Mouse (Mus musculus) liver, adult 2 months (tissue): ENCODE measurements at regions not wholly inside any gene's neighbourhood (a gene's known extent, or its start where the extent isn't known, plus 50 kb on each side); places are given as distances from the start of the nearest gene placed in this dataset.

Experiments used
- DNase-seq: peaks from one replicate; pipeline ENCODE4 v3.0.0-alpha.2; 2011; ENCODE audit warnings: low read depth, low spot score; ENCODE audit errors: extremely low read depth
- H3K27ac ChIP-seq: fragments of 200-500 bp; replicated peaks from 2 replicates; pipeline ENCODE4 v1.5.1; 2012; ENCODE audit warnings: low read depth, mild to moderate bottlenecking, control low read depth, inconsistent platforms, low read length; ENCODE audit not compliant: insufficient read depth
- H3K27me3 ChIP-seq: fragments of 200-500 bp; 2 replicates; pipeline ENCODE4 v1.6.1; 2012; ENCODE audit warnings: mild to moderate bottlenecking, moderate library complexity, low read length, inconsistent platforms; ENCODE audit not compliant: control insufficient read depth, insufficient read depth
- H3K36me3 ChIP-seq: fragments of 200-500 bp; 2 replicates; pipeline ENCODE4 v1.6.1; 2012; ENCODE audit warnings: low read length, inconsistent platforms; ENCODE audit not compliant: control insufficient read depth, insufficient read depth
- H3K4me1 ChIP-seq: fragments of 200-500 bp; 2 replicates; pipeline ENCODE4 v1.6.1; 2011; ENCODE audit warnings: low read length; ENCODE audit not compliant: control insufficient read depth, insufficient read depth
- H3K4me3 ChIP-seq: fragments of 200-500 bp; 2 replicates; pipeline ENCODE4 v1.5.1; 2011; ENCODE audit warnings: low read depth, mild to moderate bottlenecking, control low read depth, low read length, moderate library complexity; ENCODE audit not compliant: insufficient read depth
- H3K79me2 ChIP-seq: fragments of 200-500 bp; 2 replicates; pipeline ENCODE4 v1.6.1; 2012; ENCODE audit warnings: inconsistent platforms, mild to moderate bottlenecking, low read length, moderate library complexity; ENCODE audit not compliant: control insufficient read depth, insufficient read depth
- H3K9ac ChIP-seq: fragments of 200-500 bp; 2 replicates; pipeline ENCODE4 v1.6.1; 2012; ENCODE audit warnings: low read depth, mild to moderate bottlenecking, control low read depth, inconsistent platforms, low read length
- CTCF ChIP-seq: fragments of 200-500 bp; IDR thresholded peaks from 2 replicates; pipeline ENCODE4 v1.5.1; 2011; ENCODE audit warnings: low read depth, low read length, control low read depth
- POLR2A ChIP-seq: fragments of 200-500 bp; IDR thresholded peaks from 2 replicates; pipeline ENCODE4 v1.6.1; 2011; ENCODE audit warnings: low read length, control low read depth; ENCODE audit not compliant: insufficient read depth; ENCODE audit errors: extremely low read depth
- WGBS: fragments of 180-500 bp; shearing (Covaris S2); methylation state at CpG from one replicate; pipeline ENCODE4 v1.1.7; 2018; 5-methylcytosine and 5-hydroxymethylcytosine counted together

DNA sequence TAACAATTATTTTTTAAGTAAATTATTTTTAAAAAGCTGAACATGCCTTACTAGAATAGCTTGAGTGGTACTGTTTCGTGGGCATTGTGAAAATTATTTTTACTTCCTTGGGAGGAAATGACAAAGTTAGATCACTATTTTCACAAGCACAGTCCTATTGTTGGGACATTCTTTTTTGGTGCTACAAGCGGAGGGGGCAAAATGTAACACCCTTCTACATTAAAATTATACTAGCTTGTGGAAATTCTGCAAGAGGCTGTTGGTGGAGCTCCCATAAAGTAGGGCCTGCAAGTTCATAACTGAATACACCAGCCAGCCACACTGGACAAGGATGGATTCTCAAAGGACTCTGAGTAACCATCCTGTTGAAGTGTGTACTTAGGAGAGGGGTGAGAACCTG lies 313.1 kb upstream of the Eif4g2 start:
- TF ChIP-seq POLR2A (no peak), CTCF (no peak)
- Histone ChIP-seq H3K4me3 (no peak overlapping the region), H3K4me1 (no peaks in the 10 kb centered on the region), H3K9ac (no peak overlapping the region), H3K27me3 (peaks cover 2% of the 10 kb centered on the region; the same call in 1 of the 2 replicates), H3K27ac (no peak overlapping the region), H3K79me2 (no peaks in the 10 kb centered on the region), H3K36me3 (no peaks in the 10 kb centered on the region)
- no peak for DNase-seq
- whole genome bisulfite sequencing = 82% methylated on average over 2 of the region's 2 CpGs

DNA sequence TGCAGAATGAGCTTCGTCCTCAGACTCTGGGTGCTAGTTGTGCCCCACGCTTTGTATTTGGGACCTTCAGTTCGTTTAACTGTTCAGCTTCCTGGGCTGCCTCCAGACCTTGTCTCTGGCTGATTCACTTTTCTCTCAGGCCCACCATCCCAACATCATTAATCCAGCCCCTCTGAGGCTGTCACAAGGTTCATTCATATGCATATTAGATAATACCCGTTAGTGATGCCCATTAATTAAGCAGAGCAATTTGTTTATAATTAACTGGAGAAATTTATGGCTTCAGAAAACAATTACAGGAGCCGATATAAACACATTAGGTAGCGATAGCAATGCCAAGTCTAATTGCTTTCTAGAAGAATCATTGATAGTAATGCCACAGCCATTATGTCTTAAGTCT lies 312.3 kb upstream of the Eif4g2 start:
- Histone ChIP-seq H3K4me3 (no peak overlapping the region), H3K4me1 (no peaks in the 10 kb centered on the region), H3K27me3 (peaks cover 2% of the 10 kb centered on the region; the same call in 1 of the 2 replicates), H3K36me3 (no peaks in the 10 kb centered on the region), H3K79me2 (no peaks in the 10 kb centered on the region), H3K27ac (no peak overlapping the region), H3K9ac (no peak overlapping the region)
- WGBS = 84% methylated on average over 6 of the region's 6 CpGs
- TF ChIP-seq POLR2A (no peak), CTCF (no peak)
- no peak for DNase-seq

DNA sequence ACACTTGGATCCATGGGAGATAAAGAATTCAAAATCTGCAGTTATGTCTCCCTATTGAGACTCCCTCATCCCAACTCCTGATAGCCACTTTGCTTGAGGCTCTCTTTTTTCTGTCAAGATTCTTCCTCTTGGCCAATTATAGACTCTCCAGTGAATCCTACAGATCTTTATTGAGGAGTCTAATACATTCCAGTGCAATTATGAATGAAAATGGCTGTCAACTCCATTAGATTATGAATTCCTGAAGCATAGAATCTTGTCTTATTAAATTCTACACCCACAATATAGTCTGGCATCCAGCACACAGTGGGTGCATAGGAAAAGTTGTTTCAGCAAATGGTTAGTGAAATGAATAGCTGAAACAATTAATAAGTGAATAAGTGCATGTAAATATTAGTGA lies 311.0 kb upstream of the Eif4g2 start:
- H3K4me3 ChIP-seq = no peak overlapping the region
- DNase-seq = no peak
- H3K9ac ChIP-seq = no peak overlapping the region
- no peaks in the 10 kb centered on the region for H3K36me3 ChIP-seq
- H3K27me3 ChIP-seq = peaks cover 2% of the 10 kb centered on the region; the same call in 1 of the 2 replicates
- no peak overlapping the region for H3K27ac ChIP-seq
- no peaks in the 10 kb centered on the region for H3K4me1 ChIP-seq
- H3K79me2 ChIP-seq = no peaks in the 10 kb centered on the region
- TF ChIP-seq POLR2A = no peak
- no peak for TF ChIP-seq CTCF

DNA sequence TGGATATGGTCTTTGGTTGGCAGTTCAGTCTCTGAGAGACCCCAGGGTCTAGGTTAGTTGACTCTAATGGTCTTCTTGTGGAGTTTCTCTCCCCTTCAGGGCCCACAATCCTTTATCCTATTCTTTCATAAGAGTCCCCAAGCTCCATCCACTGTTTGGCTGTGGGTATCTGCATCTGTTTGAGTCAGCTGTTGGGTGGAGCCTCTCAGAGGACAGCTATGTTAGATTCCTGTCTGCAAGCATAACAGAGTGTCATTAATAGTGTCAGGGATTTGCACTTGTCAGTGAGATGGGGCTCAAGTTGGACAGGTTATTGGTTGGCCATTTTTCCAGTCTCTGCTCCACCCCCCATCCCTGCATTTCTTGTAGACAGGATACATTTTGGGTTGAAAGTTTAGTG lies 306.9 kb upstream of the Eif4g2 start:
- TF ChIP-seq CTCF = no peak
- no peak for TF ChIP-seq POLR2A
- no peak for DNase-seq
- Histone ChIP-seq H3K36me3 (no peaks in the 10 kb centered on the region), H3K4me3 (no peak overlapping the region), H3K9ac (no peak overlapping the region), H3K27me3 (no peaks in the 10 kb centered on the region; the same call in 1 of the 2 replicates), H3K4me1 (no peaks in the 10 kb centered on the region), H3K79me2 (no peaks in the 10 kb centered on the region), H3K27ac (no peak overlapping the region)

DNA sequence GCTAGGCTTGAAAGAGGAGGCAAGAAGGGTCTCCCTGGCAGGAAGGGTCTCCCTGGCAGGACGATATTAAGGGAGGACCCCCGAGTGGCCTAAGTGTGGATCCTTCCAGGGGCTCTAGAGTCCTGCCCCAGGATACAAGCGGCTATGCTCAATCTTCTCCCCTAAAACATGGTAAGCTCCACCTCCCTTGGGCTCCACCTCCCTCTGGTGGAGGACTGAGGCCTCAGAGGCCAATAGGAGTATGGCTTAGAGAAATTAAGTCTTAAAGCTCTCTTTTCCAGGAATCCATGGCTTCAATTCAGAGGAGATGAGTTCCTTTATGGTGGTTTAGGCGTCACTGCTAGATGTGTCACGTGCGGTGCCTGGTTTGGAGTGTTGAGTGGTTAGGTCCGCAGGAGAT lies 291.7 kb upstream of the Eif4g2 start:
- H3K4me3 ChIP-seq = no peak overlapping the region
- no peaks in the 10 kb centered on the region for H3K4me1 ChIP-seq
- 86% methylated on average over 7 of the region's 7 CpGs for WGBS
- no peaks in the 10 kb centered on the region for H3K79me2 ChIP-seq
- no peak overlapping the region for H3K27ac ChIP-seq
- no peaks in the 10 kb centered on the region for H3K27me3 ChIP-seq
- no peak for DNase-seq
- H3K36me3 ChIP-seq = no peaks in the 10 kb centered on the region
- H3K9ac ChIP-seq = no peak overlapping the region
- TF ChIP-seq CTCF (no peak), POLR2A (no peak)

DNA sequence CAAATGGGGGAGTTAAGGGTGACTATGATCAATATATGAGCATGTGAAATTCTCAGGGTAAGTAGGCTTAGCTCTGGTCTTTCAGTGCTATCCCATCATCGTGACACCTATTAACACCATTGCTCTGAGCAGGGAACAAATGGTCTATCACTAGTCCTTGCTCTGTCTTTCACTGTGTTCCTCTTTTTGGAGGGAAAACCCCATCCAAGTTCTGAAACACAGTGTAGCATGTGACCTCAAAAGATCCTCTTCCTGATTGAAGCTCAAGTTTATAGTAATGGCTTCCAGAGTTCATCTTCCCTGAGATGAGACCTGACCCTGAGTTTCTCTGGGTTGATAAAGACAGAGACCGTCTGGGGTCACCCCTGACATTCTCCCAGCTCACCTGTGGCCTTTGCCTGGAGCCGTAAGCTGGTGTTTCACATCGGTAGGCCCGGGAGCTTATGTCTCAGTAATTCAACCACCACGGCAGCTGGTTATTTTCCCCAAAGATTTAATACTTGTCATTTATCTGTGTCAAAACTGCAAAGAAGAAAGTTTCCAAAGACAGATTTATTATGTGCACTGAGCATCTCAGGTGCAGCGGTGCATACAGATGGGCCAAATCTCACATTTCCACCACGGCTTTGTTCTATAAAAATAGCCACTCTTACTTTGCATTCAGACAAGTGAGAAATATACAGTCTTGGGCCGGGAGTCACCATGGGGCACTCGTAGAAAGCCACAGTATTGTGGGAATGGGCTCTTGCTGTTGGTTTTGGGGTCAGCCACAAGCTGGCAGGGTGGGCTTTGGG lies 290.7 kb upstream of the Eif4g2 start:
- Histone ChIP-seq H3K27me3 (no peaks in the 10 kb centered on the region), H3K4me1 (no peaks in the 10 kb centered on the region), H3K4me3 (no peak overlapping the region), H3K9ac (no peak overlapping the region), H3K79me2 (no peaks in the 10 kb centered on the region), H3K36me3 (no peaks in the 10 kb centered on the region), H3K27ac (no peak overlapping the region)
- 92% methylated on average over 10 of the region's 10 CpGs for WGBS
- peak; percentile 21 for DNase-seq
- no peak for TF ChIP-seq CTCF
- TF ChIP-seq POLR2A = no peak
